Mouse (Mus musculus): ENCODE results near the gene Blmh. TPM values are rescaled to one million over a fixed set of nuclear protein-coding genes. Genes with fewer than 3 reads are reported as not detected.

Gene Blmh
- total RNA-seq (2021) = 10 to 100 TPM; 46.0 to 47.1 TPM
- long read RNA-seq, experiment 1, transcript Blmh-201 (12 exons, 2,497 nt) = major isoform, 52 of 56 reads
- long read RNA-seq, experiment 1, partial matches to known transcripts = 3 of 56 reads
- long read RNA-seq, experiment 1, other reads (novel, unspliced or antisense) = 1 of 56 reads
- long read RNA-seq, experiment 2, transcript Blmh-201 (12 exons, 2,497 nt) = major isoform, 24 of 30 reads
- long read RNA-seq, experiment 2, partial matches to known transcripts = 6 of 30 reads
- long read RNA-seq, experiment 2, other reads (novel, unspliced or antisense) = 0 of 30 reads

DNA sequence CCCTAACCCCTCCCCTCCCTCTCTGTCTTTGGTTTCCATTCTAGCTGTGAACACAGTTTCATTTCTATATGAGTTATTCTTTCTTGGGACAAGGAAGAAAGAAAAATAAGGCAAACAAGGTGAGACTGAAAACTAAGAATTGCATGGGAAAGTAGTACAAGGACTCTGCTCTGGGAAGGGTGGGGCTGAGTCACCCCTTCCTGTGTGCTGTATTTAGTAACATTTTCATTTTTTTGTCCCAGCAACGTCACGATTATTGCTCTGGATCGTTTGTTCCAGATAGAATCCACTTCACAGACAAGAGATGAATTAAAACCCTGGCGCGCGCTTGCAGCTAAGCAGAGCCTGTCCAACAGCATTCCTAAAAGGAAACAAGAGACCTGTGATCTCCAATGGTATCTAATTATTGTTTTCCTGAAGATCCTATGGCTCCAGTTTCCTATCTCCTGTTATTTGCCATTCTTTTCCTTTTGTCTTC, at the start of gene Blmh:
TSS of gene Blmh (plus strand) at position 51 of the 478 bp plus-strand sequence.
- no peak for DNase-seq
- intact Hi-C loops (cut with DNase I) = no loop called here

DNA sequence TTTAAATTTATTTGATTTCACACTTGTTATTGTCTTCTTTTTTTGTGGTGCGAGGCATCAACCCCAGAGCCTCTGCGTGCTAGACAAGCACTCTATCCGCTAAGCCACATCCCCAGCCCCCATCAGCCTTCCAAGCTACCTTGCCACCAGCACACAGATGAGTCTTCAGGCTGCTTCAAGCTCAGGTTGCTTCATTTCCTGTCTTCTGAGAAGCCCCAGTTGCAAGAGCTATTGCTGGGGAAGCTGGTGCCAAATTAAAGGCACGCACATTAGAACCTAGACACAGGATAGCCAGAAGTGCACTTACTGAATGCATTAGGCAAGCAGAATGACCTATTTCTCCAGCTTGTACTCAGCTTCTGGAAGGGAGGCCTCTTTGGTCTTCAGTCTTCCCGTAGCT, 44.8 kb upstream of the Blmh start:
- no peak for DNase-seq
- intact Hi-C loops (cut with DNase I) = no loop called here

DNA sequence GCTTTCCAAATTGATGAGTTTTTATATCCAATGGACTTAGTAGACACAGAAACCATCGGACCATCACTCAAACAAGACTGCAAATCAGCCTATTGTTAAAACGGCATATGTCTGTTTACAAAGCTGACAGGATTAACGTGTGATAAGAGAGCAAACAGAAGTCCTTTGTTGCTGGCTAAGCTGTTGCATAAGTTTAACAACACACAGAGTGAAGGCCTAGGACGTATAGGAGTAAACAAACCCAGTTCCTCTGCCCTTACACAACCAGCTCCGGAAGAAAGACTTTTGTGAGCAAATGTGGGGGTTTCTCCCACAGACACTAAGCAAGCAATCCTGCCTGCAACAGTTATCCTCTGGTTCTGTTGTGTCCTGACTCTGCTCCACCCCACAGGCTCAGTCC, 40.2 kb upstream of the Blmh start:
- intact Hi-C loops (cut with DNase I) = no loop called here
- no peak for DNase-seq

DNA sequence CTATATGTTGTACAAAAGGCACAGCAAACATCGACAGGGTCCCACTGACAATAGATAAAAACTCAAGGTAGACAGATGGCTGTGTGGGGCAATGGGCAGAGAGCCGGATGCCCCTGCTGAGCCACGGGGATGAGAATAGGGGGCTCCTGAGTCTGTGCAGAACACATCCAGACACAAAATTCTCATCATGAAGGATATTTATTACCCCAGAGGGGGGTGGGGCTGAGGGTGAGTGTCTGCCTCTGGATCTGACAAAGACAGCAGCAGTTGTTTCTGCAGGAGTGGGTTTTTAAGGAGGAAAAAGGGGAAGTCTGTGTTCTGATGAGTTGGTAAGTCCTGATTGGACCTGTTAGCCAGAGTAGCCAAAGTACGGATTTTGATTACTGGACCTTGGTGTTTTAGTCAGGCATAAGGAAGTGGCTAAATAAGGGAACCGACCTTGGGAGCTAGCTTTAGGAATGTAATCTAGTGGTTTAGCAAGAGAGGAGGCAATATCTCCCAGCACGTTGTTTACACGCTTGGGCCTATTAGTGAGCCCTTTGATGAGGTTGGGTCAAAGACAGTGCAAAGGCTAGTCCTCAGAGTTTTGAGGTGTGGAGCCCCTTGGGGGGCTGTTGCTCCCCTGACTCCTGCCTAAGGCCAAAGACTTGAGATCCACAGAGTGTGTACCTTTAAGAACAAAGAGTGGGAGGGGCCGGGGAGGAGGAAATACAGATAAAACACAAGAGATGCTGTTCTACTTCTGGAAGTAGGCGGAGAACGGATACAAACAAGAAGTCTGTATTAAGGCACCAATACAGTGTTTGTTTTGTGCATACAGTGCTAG, 35.1 kb upstream of the Blmh start:
- peak; percentile 33 to 35 for DNase-seq
- intact Hi-C loops (cut with DNase I) = no loop called here

DNA sequence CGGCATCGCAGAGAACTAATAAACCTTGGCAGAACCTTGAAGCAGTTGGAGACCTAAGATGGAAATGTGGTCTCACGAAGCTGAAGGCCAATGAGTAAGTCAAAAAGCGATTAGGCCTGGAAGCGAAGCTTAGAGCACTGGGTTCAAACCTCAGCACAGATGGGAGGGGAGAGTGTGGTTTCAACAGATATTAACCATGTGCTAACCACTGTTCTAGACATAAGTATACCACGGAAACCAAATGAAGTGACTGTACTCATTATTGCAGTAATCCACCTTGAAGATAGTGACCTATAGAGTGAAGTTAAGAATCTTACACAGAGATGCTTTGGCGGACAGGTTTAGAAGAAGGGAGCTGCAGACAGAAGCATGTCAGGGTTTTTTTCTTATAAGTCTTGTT, 33.4 kb upstream of the Blmh start:
- no peak for DNase-seq
- intact Hi-C loops (cut with DNase I) = no loop called here

DNA sequence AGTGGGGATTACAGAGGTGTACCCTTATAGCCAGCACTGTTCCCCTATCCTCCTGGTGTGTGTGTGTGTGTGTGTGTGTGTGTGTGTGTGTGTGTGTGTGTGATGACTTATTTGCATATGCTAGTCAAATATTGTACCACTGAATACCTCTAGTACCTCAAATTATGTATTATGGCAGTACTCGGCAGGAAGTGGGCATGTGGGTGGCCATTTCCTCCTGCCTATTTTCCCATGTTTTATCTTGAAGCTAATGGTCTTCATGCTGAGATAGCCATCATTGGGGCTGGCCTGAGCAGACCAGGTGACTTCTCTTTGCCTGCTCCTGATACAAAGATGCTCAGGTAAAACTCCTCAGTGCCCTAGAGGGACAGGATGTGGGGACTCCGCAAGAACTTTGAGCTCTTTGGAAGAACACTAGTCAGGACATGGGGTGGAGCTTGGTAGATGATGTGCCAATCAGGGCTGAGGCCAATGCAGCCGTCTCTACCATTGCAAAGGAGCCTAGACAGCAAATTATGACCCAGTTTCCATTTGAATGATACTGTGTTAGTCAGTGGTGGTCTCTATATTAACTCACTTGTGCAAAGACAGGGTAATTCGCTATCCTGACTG, 32.8 kb upstream of the Blmh start:
- DNase-seq = no peak
- intact Hi-C loops (cut with DNase I) = no loop called here

DNA sequence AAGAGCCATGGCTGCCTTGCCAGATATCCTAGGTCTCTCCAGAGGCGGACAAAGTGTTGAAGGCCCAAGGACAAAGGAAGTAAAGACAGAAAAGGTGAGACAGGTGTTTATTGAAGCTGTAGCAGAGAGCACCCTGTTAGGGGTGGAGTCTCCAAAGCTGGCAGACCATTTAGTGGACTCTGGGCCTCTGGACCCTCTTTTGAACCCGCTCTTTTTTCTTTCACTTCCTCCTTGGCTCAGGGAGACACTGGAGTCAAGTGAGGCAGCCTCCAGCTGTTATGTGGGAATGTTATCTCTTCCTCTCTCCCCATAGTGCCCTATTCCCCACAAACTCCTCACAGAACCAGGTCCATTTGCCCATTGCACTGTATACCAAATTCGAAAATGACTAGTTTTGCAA, 31.6 kb upstream of the Blmh start:
- intact Hi-C loops (cut with DNase I) = no loop called here
- DNase-seq = no peak

DNA sequence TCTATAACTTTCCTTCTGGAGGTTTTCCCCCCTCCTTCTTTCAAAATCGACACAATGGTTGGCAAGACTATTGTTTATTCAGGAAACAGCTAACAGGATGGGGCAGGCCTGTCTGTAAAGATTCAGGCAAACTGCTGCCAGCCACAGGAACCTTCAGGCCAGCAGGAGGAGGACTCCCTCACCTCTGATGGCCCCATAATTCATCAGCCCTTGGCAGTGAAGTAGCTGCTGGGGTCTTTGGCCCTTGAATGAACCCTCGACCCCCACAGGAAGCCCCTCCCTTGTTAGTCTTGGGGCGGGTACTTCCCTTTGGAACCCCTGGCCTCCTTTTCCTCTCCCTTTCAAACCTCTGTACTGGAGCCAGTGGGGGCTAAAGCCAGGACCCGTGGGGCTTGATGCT, 31.0 kb upstream of the Blmh start:
- intact Hi-C loops (cut with DNase I) = no loop called here
- DNase-seq = peak; percentile 50 to 58

DNA sequence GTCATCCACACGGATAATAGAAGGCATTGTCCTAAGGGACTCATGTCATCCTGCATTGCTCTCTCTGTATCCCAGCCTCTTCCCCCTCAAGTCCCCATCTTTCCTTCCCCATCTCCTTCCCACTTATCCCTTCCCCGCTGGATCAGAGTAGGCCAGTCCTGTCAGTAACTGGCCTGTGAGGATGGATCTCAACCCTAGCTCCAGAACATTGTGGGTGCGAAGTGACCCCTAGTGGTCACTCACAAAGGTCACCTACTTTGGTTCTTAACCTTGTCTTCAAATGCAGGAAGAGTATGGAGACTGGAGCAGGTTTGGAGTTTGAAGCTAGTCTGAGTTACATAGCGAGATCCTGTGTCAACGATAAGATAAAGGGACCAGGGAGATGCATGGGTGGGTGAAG, 30.4 kb upstream of the Blmh start:
- intact Hi-C loops (cut with DNase I) = loop anchor here (1.0 to 2.0 kb wide), 3 partner anchors 49 to 104 kb away; no protein-coding TSS in a partner anchor
- peak; percentile 73 to 79 for DNase-seq

DNA sequence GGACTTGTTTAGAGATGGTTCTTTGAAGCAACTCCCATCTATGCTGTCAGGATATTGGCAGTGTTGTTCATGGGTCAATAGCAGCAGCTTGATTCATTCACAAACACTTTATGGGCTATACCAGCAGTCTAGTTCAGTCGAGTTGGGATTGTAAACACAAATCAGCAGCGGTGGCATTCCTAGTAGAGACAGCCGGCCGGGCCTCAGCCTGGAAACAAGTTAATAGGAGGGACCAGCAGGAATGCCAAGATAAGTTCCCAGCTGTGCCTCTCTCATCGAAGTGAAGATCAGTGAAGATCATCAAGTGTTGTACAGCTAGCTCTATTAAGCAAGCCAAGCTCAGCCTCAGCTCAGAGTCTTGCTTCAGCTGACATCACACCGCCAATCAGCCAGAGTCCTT, 28.2 kb upstream of the Blmh start:
- intact Hi-C loops (cut with DNase I) = loop anchor here (5.0 kb wide), 1 partner anchor 219 kb away; the partner anchor contains the start of gene Trarg1
- no peak for DNase-seq

DNA sequence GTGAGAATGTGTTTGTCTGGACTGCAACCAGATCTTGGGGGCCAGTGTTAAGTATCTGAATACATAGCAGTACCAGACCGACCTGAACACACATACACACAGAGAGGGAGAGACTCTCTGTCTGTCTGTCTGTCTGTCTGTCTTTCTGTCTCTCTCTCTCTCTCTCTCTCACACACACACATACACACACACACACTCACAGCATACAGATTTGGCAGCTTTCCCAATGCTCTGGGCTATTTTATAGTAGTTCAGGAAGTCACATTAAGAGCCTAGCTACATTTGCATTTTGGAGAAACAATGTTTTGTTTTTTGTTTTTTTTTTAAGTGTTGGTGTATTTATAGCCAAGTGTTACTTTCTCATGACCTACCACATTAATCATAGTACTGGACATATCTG, 27.5 kb upstream of the Blmh start:
- intact Hi-C loops (cut with DNase I) = loop anchor here (5.0 kb wide), 1 partner anchor 220 kb away; the partner anchor contains the start of gene Trarg1
- DNase-seq = no peak

DNA sequence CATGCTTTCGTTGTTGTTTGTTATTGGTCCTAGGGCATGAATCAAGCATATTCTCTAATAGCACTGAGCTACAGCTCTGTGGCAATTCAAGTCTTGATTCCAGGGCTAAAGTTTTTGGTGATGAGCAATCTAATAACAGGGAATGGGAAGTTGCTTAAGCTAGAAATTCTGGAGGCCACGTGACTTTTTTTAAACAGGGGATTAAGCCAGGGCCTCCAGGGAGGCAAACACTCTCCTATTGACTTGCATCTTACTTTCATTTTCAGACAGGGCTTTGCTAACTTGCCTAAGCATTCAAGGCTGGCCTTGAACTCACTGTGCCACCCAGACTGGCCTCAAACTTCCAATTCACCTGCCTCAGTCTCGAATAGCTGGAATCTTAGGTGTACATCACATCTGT, 26.7 kb upstream of the Blmh start:
- no peak for DNase-seq
- intact Hi-C loops (cut with DNase I) = loop anchor here (5.0 kb wide), 1 partner anchor 221 kb away; the partner anchor contains the start of gene Trarg1

DNA sequence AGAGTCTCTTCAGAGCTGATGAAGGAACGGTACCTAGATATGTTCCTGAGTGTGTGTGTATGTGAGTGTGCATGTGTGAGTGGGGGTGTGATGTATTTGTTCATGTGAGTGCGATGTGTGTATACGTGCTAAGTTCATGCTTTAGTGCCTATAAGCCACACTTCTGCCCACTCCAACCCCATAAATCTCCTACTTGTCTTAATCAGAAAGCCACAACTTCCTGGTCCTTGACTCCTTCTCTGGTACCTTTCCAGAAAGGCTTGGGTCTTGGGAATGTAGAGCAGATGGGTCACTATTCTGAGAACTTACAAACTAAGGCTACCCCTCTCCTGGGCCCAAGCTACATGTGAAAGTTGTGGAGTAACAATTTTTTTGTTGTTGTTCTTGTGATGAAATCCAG, 25.9 kb upstream of the Blmh start:
- no peak for DNase-seq
- intact Hi-C loops (cut with DNase I) = loop anchor here (5.0 kb wide), 1 partner anchor 221 kb away; the partner anchor contains the start of gene Trarg1

DNA sequence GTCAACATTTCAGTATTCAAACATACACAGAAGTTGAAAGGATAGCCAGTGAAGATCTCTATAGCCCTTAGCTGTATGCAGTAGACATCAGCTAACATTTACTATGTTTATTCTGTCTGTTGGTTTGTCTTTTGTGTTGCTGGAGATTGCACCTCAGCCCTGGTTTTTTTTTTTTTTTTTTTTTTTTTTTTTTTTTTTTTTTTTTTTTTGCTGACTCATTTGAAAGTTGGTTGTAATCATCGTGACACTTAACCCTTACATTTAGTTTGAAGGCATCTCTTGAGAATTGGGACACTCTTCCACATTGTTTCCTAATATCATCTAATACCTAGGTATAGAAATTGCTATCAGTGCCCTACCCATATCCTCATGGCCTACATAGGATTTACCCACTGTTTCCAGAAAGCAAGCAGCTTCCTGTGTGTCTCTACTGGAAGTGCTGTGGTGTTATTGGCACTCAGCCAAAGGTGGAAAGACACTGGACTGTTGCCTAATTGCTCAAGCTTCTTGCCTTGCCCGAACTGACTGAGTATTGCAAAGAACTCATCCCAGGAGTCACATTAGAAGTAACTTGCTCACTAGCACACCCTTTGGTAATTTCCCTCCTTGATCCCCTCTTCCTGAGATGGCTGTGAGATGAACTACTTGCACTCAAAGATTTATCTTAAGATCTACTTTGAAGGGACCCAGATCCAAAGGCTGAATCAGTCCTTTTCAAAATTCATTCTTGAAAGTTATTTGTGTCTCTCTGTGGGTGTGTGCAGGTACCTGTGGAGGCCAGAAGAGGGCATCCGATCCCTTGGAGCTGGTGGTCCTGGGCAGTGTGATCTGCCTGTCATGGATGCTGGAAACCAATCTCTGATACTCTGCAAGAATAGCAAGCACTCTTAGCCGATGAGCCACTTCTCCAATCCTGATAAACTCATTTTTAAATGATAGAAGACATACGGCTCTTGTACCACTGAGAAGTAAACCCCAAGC, 24.6 kb upstream of the Blmh start:
- DNase-seq = peak in 1 of 2 experiments; percentile 40
- intact Hi-C loops (cut with DNase I) = loop anchor here (5.0 kb wide), 2 partner anchors 42 to 223 kb away; partner anchors contain the start of gene Trarg1

DNA sequence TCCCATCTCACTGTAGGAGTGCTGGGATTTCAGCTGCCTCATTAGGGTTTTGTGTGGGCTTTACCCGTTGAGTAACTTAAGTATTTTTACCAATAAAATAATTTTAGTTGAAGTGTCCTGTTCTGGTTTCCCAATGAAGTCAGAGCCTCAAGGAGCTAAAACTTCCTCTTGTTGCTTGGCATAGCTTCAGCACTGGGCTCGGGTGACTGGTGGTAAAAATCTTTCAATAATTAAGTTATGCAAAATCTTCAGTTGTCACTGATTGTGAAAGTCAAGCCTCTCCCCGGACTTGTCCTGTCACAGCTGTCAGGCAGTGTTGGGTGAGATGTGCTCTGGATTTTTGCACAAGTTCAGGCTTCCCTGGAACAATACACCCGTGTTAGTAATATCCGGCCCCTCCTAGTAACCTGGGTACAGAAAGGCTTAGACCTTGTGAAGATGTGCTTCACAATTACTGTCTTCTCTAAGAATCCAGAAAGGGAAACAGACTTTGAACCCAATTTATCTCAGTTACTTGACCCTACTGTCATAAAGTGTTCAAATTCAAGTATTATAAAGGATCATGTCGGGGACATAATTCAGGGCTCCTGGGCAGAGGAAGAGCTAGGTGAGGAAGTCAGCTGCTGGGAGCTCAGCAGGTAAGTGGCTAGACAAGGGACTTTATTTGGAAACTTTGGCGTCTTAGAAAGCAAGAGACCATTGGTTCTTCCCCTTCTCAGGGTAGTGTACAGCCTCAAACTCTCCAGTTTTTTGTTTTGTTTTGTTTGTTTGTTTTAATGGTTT, 22.8 kb upstream of the Blmh start, which contains the start of gene Tmigd1:
TSS of gene Tmigd1 (plus strand) at position 581 of the 783 bp plus-strand sequence.
- intact Hi-C loops (cut with DNase I) = loop anchor here (5.0 kb wide), 1 partner anchor 41 kb away; no protein-coding TSS in a partner anchor
- DNase-seq = no peak

DNA sequence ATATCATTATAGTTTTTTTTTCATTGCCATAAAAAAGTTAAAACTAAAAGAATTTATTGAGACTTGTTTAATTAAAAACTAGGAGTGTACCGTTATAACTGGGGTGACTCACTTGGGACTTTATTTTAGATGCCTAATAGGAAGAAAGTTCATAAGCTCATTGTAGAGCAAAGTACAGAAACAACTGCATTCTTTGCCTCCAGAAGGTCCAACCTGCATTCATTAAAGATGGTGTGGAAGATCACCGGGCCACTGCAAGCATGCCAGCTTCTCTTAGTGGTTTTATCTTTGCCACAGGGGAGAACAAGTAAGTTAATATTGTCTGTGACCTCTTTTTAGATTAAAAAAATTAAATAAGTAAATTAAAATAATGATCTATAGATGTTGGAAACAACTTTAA, 20.3 kb upstream of the Blmh start:
- intact Hi-C loops (cut with DNase I) = loop anchor here (5.0 kb wide), 1 partner anchor 38 kb away; no protein-coding TSS in a partner anchor
- DNase-seq = no peak

DNA sequence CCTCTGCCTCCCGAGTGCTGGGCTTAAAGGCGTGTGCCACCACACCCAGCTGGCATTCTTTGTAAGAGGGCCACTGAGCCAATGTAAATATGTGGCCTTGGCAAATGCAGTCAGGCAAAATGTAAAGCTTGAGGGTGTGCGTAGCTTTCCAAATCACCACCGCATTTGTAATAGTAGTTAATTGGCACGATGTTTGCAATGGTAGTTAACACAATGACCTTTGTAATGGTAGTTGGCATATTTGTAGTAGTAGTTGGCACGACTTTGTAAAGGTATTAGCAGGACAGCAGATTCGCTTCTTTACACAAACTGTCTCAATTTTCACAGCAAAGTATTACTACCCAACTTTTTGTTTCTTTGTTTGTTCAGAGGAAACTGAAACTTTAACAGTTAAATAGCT, 16.0 kb upstream of the Blmh start:
- intact Hi-C loops (cut with DNase I) = no loop called here
- no peak for DNase-seq

DNA sequence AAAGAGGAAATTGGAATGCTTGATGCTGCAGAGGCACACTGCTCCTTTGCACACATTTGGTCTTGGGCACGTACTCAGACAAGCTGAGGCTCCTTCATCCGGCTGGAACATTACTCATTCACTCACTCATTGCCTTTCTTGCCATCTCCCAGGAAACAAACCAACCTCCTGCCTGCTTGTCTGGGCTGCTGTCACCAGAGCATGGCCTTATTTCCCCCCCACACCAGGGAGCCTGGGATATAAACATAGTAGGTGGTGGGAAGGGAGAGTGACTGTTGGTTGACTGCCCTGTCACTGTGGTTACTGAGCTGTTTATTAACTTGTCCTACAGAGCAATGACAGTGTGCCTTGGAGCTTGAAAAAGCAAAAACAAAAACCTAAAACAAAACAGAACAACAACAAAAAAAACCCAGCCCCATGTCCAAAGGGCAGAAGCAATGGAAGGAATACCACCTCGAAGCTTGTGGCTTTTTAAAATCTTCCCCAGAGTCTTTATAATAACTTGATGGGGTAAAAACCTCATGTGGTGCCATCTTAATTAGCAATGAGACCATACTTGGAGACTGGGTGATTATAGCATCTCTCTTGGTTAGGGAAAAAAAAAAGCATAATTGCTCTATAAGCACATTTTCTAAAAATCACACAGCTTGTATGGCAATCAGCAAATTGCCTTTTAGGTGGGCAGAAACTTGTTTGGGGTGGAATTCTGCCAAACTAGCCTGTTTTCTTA, 13.1 kb upstream of the Blmh start:
- no peak for DNase-seq
- intact Hi-C loops (cut with DNase I) = no loop called here

Measured in heart, postnatal 14 days (tissue).